Mouse (Mus musculus) CD4-positive naive resting alpha-beta T cell, adult 57 days (primary cell): ENCODE measurements around the gene Ubr7. TPM values are rescaled to one million over a fixed set of nuclear protein-coding genes. Genes with fewer than 3 reads are reported as not detected.

Experiments
- total RNA-seq: library from RNA; stranded (reverse); gene quantifications from one replicate; pipeline ENCODE4 v1.2.4, GENCODE M21; 2023

Ubr7 gene
- 21.2 TPM for total RNA-seq

GRCm38 (mm10) chr12:102757689-102758402 is at the start of gene Ubr7, which contains the start of the genes Gm28051 and Gon7:
Gene Ubr7, plus strand, starts transcription at chr12:102757967.
Gene Gm28051, minus strand, starts transcription at chr12:102757765.
Gene Gon7, minus strand, starts transcription at chr12:102757803.

GRCm38 (mm10) chr12:102743589-102744574 is 13.9 kb upstream of the Ubr7 start, which contains the start of the genes Moap1 and Tmem251:
Gene Moap1, minus strand, starts transcription at chr12:102743661.
Gene Tmem251, plus strand, starts transcription at chr12:102743762.

GRCm38 (mm10) chr12:102758403-102758756 is 613 bp downstream of the Ubr7 start, which contains the start of gene Gm20604:
Gene Gm20604, minus strand, starts transcription at chr12:102758672.

Other genes with a start within 250 kb of the Ubr7 start
- not detected for gene Chga, start 203.0 kb upstream of the Ubr7 start, total RNA-seq
- 61.9 TPM for gene Itpk1, start 53.0 kb upstream of the Ubr7 start, total RNA-seq
- 9.6 TPM for gene Moap1, start 14.3 kb upstream of the Ubr7 start, total RNA-seq
- 14.8 TPM for gene Tmem251, start 14.2 kb upstream of the Ubr7 start, total RNA-seq
- gene Gm28051, start 202 bp upstream of the Ubr7 start, total RNA-seq: not detected
- 32.6 TPM for gene Gon7, start 164 bp upstream of the Ubr7 start, total RNA-seq
- 4.8 TPM for gene Gm20604, start 705 bp downstream of the Ubr7 start, total RNA-seq
- 55.2 TPM for gene Btbd7, start 120.5 kb downstream of the Ubr7 start, total RNA-seq
- gene Cox8c, start 141.3 kb downstream of the Ubr7 start, total RNA-seq: not detected
- not detected for gene Unc79, start 190.9 kb downstream of the Ubr7 start, total RNA-seq